Mouse (Mus musculus) liver, embryonic 11.5 days (tissue): ENCODE measurements around the gene Prps1l3. TPM values are rescaled to one million over a fixed set of nuclear protein-coding genes. Genes with fewer than 3 reads are reported as not detected.

ENCODE experiments used
- ATAC-seq: fragments of 200-750 bp; cut with Nextera tagmentation; replicated peaks from 2 replicates; pipeline ENCODE4 v1.8.0; 2017; ENCODE audit warnings: moderate number of reproducible peaks, mild to moderate bottlenecking, moderate TSS enrichment, moderate library complexity; ENCODE audit not compliant: low FRiP score
- DNase-seq: peaks from one replicate; pipeline ENCODE4 v3.0.0-alpha.2; 2017; ENCODE audit warnings: low spot score
- H3K27ac ChIP-seq: fragments of 300-500 bp; sonication (generic); 2 replicates; pipeline ENCODE4 v1.5.1; 2014; ENCODE audit warnings: mild to moderate bottlenecking, low read depth, low read length, control low read depth
- H3K27me3 ChIP-seq: fragments of 300-500 bp; sonication (generic); replicated peaks from 2 replicates; pipeline ENCODE4 v1.6.1; 2014; ENCODE audit warnings: low read length, mixed read lengths; ENCODE audit not compliant: control insufficient read depth, insufficient read depth
- H3K36me3 ChIP-seq: fragments of 300-500 bp; sonication (generic); 2 replicates; pipeline ENCODE4 v1.6.1; 2014; ENCODE audit warnings: mild to moderate bottlenecking, low read length, moderate library complexity, mixed read lengths; ENCODE audit not compliant: control insufficient read depth, insufficient read depth
- H3K4me1 ChIP-seq: fragments of 300-500 bp; sonication (generic); replicated peaks from 2 replicates; pipeline ENCODE4 v1.6.1; 2014; ENCODE audit warnings: low read length, mixed read lengths; ENCODE audit not compliant: control insufficient read depth, insufficient read depth
- H3K4me2 ChIP-seq: fragments of 300-500 bp; sonication (generic); 2 replicates; pipeline ENCODE4 v1.6.1; 2014; ENCODE audit warnings: mild to moderate bottlenecking, control low read depth, moderate library complexity
- H3K4me3 ChIP-seq: fragments of 300-500 bp; sonication (generic); 2 replicates; pipeline ENCODE4 v1.5.1; 2014; ENCODE audit warnings: low read depth, low read length, control low read depth
- H3K9ac ChIP-seq: fragments of 300-500 bp; sonication (generic); 2 replicates; pipeline ENCODE4 v1.6.1; 2014; ENCODE audit warnings: low read depth, low read length, control low read depth
- H3K9me3 ChIP-seq: fragments of 300-500 bp; sonication (generic); 2 replicates; pipeline ENCODE4 v1.6.1; 2016; ENCODE audit warnings: low read length, inconsistent platforms, mixed read lengths; ENCODE audit not compliant: control insufficient read depth
- WGBS: fragments of 180-500 bp; shearing (Covaris S2); extraction: QIAGEN DNeasy Blood & Tissue Kit; methylation state at CpG from one replicate; pipeline ENCODE4 v1.1.7; 2014; 5-methylcytosine and 5-hydroxymethylcytosine counted together
- polyA plus RNA-seq: library from polyadenylated mRNA; unstranded; fragments of >200 nt; fragmentation: Nextera tagmentation; extraction: Ambion mirVana; gene quantifications from 2 replicates; pipeline ENCODE4 v1.2.1, GENCODE M21; 2014

The Prps1l3 gene
- polyA plus RNA-seq, 1 experiment from 2014 or later: 86.0 TPM

- no peak for ATAC-seq
- H3K9me3 ChIP-seq: no peaks in the 10 kb centered on the region
- H3K36me3 ChIP-seq: no peaks in the 10 kb centered on the region
- no peaks in the 10 kb centered on the region for H3K4me1 ChIP-seq
- H3K4me3 ChIP-seq: no peak overlapping the region
- no peak overlapping the region for H3K4me2 ChIP-seq
- no peak overlapping the region for H3K9ac ChIP-seq
- no peaks in the 10 kb centered on the region for H3K27me3 ChIP-seq
- no peak for DNase-seq
- no peak overlapping the region for H3K27ac ChIP-seq
- WGBS: 79% methylated on average over 5 of the region's 5 CpGs
Measured at GRCm38 (mm10) chr12:57285303-57286059, 55.3 kb downstream of the Prps1l3 start.

Other genes with a start within 250 kb of the Prps1l3 start
- 40.5 and 41.5 TPM in 2 replicates for gene Slc25a21, start 32.9 kb upstream of the Prps1l3 start, polyA plus RNA-seq
- gene Mipol1, start within 50 bp of the Prps1l3 start, polyA plus RNA-seq: 8.5 and 11.0 TPM in 2 replicates